Mouse (Mus musculus) bone marrow, adult 2 months (tissue): ENCODE measurements around the gene Gm49601. TPM values are rescaled to one million over a fixed set of nuclear protein-coding genes. Genes with fewer than 3 reads are reported as not detected.

ENCODE experiments used
- H3K27ac ChIP-seq: fragments of 200-500 bp; 2 replicates; pipeline ENCODE4 v1.5.1; 2012; ENCODE audit warnings: low read depth, mild to moderate bottlenecking, control low read depth, inconsistent platforms, low read length; ENCODE audit not compliant: control insufficient read depth, poor library complexity, insufficient read depth
- H3K4me1 ChIP-seq: fragments of 200-500 bp; 2 replicates; pipeline ENCODE4 v1.6.1; 2011; ENCODE audit warnings: low read length; ENCODE audit not compliant: control insufficient read depth, insufficient read depth
- H3K4me3 ChIP-seq: fragments of 200-500 bp; replicated peaks from 2 replicates; pipeline ENCODE3; 2011; ENCODE audit warnings: mild to moderate bottlenecking, low read depth, low read length, control low read depth; ENCODE audit not compliant: control insufficient read depth
- CTCF ChIP-seq: fragments of 200-500 bp; IDR thresholded peaks from 2 replicates; pipeline ENCODE4 v1.5.1; 2011; ENCODE audit warnings: low read length, control low read depth; ENCODE audit not compliant: control insufficient read depth, insufficient read depth
- POLR2A ChIP-seq: fragments of 200-500 bp; IDR thresholded peaks from 2 replicates; pipeline ENCODE4 v1.6.1; 2011; ENCODE audit warnings: low read depth, mild to moderate bottlenecking, control low read depth, low read length, borderline replicate concordance; ENCODE audit not compliant: control insufficient read depth
- WGBS: fragments of 180-500 bp; shearing (Covaris S2); methylation state at CpG from one replicate; pipeline ENCODE4 v1.1.7; 2018; 5-methylcytosine and 5-hydroxymethylcytosine counted together
- polyA plus RNA-seq: library from polyadenylated mRNA; stranded (reverse); fragments of >200 nt; gene quantifications from 2 replicates; pipeline ENCODE4 v1.2.4, GENCODE M21; 2011; ENCODE audit warnings: low replicate concordance; ENCODE audit not compliant: missing spikeins, insufficient read depth, insufficient read length

Gm49601 gene
- polyA plus RNA-seq, 1 experiment: 15.2 TPM

DNA sequence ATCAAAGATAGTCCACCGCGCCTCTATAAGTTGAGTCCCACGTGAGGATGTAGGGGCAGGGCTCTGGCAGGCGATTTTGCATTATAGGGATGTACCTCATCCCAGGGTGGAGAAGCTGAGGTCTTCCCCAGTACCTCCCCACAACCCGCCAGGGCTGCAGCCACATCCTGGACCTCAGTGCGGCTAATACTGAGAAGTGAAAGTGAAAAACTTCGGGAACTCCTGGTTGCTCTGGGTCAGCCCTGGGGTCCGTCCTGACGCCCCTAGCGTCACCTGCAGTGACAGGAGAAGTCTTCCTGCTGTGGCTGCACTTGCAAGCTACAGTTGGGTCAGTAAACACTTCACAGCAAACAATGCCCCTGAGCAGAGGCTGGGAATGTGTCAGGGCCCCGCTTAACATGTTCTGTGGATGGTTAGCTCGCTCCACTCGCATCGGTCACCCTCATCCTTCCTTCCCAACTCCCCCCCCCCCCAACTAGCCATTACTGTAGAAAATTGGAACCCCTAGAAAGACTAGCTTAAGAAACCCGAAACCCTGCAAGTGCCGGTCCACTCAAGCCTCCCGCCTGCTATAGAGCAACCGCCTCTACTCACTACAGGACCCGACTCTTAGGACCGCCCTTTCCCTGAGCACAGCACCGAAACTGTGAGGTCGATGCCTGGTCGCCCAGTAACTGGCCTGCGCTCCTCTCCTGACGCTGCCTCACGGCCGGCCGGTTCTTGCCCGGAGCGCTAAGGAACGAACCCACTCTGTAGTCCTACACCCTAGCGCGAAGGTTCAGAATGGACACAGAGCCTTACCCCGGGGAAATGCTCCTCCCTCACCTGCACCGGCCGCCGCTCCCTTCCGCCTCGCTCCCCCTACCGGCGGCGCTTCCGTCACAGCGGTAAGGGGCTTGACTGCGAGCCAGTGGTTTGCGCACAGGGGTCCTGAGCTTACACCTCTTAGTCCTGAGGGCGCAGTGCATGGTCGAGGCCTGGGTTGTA, 36.1 kb downstream of the Gm49601 start, which contains the start of gene Tbx1:
Gene Tbx1, minus strand, starts transcription at position 868 of the 987 bp plus-strand sequence.
- Histone ChIP-seq H3K4me1 (no peaks in the 10 kb centered on the region), H3K4me3 (peak within 1 kb of the TSS; percentile 50), H3K27ac (no peak within 1 kb of the TSS)
- WGBS: 3% methylated on average over 48 of the region's 48 CpGs
- TF ChIP-seq CTCF (0 out of 2 replicates have a peak, but pooled peaks have one; percentile 28), POLR2A (no peak)

GRCm38 (mm10) chr16:18589080-18589621, 37.1 kb downstream of the Gm49601 start:
- Histone ChIP-seq H3K27ac (no peak overlapping the region), H3K4me3 (no peak overlapping the region), H3K4me1 (no peaks in the 10 kb centered on the region)
- 70% methylated on average over 9 of the region's 9 CpGs for WGBS
- TF ChIP-seq CTCF (no peak), POLR2A (no peak)

- Histone ChIP-seq H3K4me1 (no peaks in the 10 kb centered on the region), H3K27ac (no peak overlapping the region; the same call in 1 of the 2 replicates), H3K4me3 (no peak overlapping the region)
- TF ChIP-seq CTCF: no peak
- TF ChIP-seq POLR2A: no peak
- 13% methylated on average over 31 of the region's 31 CpGs for WGBS
Observed at GRCm38 (mm10) chr16:18588738-18589055, 37.5 kb downstream of the Gm49601 start.

GRCm38 (mm10) chr16:18587847-18588737, 38.1 kb downstream of the Gm49601 start:
- no peak for TF ChIP-seq CTCF
- no peak for TF ChIP-seq POLR2A
- 7% methylated on average over 57 of the region's 57 CpGs for WGBS
- Histone ChIP-seq H3K4me3 (no peak overlapping the region), H3K4me1 (no peaks in the 10 kb centered on the region), H3K27ac (no peak overlapping the region; the same call in 1 of the 2 replicates)

DNA sequence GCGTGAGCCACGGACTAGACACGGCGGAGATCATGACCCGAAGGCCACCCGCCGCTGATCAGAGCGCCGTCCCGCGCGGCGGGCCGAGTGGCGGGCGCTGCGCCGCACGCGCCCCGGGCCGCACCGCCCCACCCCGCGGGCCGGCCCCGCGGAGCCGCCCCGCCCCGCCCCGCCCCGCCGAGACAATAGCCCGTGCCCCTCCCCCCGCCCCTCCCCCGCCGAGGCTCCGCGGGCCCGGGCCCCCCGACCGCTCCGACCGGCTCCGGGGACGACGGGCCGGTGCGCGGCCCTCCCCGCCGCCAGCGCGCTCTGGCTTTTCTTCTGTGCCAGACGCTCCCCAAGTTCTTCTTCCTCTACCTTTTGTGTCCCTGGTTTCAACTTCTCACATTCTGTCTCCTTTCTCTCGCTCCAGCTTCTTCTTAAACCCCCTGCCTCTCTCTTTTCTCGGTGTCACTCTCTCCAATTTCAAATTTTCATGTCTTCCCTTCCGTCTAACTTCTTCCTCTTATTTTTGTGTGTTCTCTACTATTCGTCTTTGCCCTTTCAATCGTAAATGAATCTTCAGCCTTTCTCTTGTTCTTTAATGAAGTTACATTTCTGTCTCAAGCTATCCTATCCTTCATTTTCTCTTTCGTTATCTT, 39.2 kb downstream of the Gm49601 start:
- WGBS: 2% methylated on average over 48 of the region's 62 CpGs
- Histone ChIP-seq H3K4me1 (no peaks in the 10 kb centered on the region), H3K27ac (no peak overlapping the region; the same call in 1 of the 2 replicates), H3K4me3 (no peak overlapping the region)
- TF ChIP-seq CTCF (no peak), POLR2A (no peak)

- no peaks in the 10 kb centered on the region for H3K4me1 ChIP-seq
- no peak for TF ChIP-seq POLR2A
- no peak for TF ChIP-seq CTCF
- H3K27ac ChIP-seq: no peak overlapping the region; the same call in 1 of the 2 replicates
- H3K4me3 ChIP-seq: no peak overlapping the region
- WGBS: 7% methylated on average over 83 of the region's 83 CpGs
Observed at GRCm38 (mm10) chr16:18586076-18586905, 39.9 kb downstream of the Gm49601 start.

DNA sequence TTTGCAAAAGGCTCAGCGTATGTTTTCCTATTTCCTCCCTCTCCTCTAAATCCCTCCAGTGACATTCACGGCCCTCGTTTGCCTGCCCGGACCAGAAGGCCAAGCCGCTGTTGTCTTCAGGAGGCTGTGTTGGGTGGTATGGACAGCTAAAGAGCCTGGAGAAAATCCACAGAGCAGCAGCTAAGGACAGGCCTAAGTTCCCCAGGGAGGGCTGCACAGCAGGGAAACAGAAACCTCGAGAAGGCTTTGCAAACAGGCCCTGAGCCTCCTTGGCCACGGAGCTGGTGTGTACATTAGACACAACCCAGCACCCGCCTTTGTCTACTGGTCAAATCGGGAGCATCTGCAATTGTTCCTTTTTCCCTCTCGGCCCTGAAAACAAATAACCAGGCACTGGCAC, 40.6 kb downstream of the Gm49601 start:
- Histone ChIP-seq H3K27ac (no peak overlapping the region), H3K4me3 (no peak overlapping the region), H3K4me1 (no peaks in the 10 kb centered on the region)
- no peak for TF ChIP-seq CTCF
- TF ChIP-seq POLR2A: no peak
- 40% methylated on average over 10 of the region's 10 CpGs for WGBS
